Mouse (Mus musculus): Measurements from ENCODE around the gene Nkapl.
"Not testable (repeated sequence)": the region's sequence is repeated elsewhere in the genome, so short reads cannot be mapped to it uniquely, and the experiment has no call there.

The Nkapl gene

DNA sequence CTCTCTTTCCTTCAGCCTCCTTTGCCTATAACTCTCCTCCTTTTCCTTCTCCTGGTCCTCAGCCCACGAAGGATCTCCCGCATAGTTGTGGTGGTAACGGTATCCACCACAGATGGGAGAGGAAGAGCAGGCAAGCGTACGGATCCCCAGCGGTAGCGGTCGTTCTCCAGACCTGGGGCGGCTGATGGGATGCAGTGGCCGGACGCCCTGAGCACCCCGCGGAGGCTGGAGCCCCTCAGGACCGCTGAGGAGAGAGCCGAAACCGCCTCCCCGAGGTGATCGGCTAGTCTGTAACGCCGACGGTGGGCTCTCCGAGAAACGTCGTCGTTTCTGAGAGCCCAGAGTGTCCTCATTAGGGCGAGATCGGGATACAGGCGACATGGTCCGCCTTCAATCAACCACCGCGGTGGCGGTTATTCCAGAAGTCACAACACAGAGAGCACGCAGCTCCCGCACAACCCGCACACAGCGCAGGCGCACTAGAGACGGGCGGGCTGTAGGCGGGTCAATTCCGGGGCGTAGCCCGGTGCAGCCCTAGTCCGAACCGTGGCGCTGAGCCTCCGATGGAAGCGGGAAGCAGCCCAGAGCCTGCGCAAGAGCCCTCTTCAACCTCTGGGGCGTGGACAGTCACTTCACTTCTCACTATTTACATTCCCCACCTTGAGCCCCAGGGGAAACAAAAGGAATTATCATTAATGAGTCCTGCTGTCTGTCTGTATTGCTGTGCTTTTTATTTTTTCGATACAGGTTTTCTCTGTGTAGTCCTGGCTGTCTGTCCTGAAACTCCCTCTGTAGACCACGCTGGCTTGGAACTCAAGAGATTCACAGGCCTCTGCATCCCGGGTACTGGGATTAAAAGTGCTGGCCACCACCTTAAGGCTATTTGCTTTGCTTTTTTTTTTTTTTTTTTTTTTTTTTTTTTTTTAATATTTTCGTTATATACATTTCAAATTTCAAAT lies at the start of gene Nkapl:
Gene Nkapl (minus strand): TSS at position 449 of the 959 bp plus-strand sequence.
- DNase-seq (ENCODE audit: low spot score in 2 of 2): peak in 1 of 2 experiments; percentile 10

- peak; percentile 52 to 63 for DNase-seq (ENCODE audit: low spot score in 2 of 2)
Measured at GRCm38 (mm10) chr13:21506221-21506649, 37.9 kb upstream of the Nkapl start.

- DNase-seq (ENCODE audit: low spot score in 2 of 2): no peak
Measured at GRCm38 (mm10) chr13:21502296-21502695, 34.0 kb upstream of the Nkapl start.

DNA sequence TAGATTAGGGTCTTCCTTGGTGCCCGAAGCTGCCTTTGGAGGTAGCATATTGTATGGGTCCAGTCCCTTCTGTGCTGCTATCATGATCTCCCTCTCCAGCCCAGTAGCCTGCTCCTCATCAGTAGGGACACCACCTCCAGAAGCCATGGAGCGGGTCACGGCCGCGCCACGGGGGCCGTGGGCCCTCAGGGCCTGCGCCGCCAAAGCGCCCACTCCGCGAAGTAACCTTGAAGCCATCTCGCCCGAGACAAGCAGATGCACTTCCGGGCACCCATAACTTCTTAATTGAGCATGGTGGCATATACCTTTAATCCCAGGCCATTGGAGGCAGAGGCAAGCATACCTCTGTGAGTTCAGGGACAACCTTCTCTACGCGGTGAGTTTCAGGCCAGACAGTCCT lies 32.9 kb upstream of the Nkapl start, which contains the start of gene Gm11273:
Gene Gm11273 (minus strand): TSS at position 237 of the 400 bp plus-strand sequence.
- not testable (repeated sequence) for DNase-seq (ENCODE audit: low spot score in 2 of 2)

DNA sequence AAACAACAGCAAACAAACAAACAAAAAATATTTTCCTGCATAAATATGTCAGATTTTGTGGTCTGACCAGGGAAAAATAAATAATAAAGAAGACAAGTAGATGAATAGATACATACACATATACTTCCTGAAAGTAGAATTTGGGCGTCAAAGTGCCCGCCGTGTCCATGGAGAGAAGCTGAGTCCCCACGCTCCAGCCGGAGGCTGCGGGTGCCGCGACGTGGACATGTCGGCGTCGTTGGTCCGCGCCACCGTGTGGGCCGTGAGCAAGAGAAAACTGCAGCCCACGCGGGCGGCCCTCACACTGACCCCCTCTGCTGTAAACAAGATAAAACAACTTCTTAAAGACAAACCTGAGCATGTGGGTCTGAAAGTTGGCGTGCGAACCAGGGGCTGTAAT lies 26.8 kb upstream of the Nkapl start, which contains the start of gene AK157302:
Gene AK157302 (plus strand): TSS at position 144 of the 400 bp plus-strand sequence.
- DNase-seq (ENCODE audit: low spot score in 2 of 2): no peak

DNA sequence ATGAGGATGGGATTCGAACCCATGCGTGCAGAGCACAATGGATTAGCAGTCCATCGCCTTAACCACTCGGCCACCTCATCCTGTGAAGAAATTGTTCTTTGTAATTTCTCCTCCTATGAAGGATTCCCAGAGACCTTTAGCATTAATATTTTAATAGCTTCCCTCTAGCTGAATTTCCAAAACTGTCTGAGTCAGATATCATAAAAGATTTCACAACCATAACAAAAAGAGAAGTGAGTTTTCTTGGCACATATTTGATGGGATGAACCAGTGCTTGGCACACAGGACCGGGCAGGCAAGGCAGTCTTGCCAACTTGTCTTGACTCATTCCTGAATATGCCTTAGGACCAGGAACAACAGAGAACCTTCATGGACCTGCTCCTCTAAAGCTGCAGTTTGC lies 24.5 kb upstream of the Nkapl start:
- no peak for DNase-seq (ENCODE audit: low spot score in 2 of 2)

DNA sequence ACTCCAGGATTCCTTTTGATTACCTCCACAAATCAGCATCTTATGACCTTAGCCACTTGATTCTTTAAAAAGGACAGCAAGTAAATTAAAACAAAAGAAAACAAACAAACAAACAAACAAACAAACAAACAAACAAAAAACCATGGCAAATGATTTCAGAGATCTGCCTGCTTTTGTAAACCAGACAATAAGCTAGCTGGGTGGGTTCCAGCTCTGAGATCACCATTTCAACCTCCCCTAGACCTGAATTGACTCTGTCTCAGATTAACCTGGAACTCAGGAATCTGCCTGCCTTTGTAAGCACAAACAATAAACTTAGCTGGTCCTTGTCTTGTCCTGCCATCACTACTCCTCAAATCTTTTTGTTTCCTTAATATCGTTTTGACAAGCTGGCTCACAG lies 18.6 kb upstream of the Nkapl start:
- DNase-seq (ENCODE audit: low spot score in 2 of 2): no peak

- DNase-seq (ENCODE audit: low spot score in 2 of 2): not testable (repeated sequence)
Measured at GRCm38 (mm10) chr13:21478759-21479670, 10.7 kb upstream of the Nkapl start, which contains the start of the genes Zkscan4 and Gm10065. Gene Zkscan4 (plus strand): TSS chr13:21478907. Gene Gm10065 (minus strand): TSS chr13:21479441.

- DNase-seq (ENCODE audit: low spot score in 2 of 2): no peak
Measured at GRCm38 (mm10) chr13:21472427-21472826, 4.1 kb upstream of the Nkapl start.

GRCm38 (mm10) chr13:21469097-21469496 lies 788 bp upstream of the Nkapl start:
- no peak for DNase-seq (ENCODE audit: low spot score in 2 of 2)

DNA sequence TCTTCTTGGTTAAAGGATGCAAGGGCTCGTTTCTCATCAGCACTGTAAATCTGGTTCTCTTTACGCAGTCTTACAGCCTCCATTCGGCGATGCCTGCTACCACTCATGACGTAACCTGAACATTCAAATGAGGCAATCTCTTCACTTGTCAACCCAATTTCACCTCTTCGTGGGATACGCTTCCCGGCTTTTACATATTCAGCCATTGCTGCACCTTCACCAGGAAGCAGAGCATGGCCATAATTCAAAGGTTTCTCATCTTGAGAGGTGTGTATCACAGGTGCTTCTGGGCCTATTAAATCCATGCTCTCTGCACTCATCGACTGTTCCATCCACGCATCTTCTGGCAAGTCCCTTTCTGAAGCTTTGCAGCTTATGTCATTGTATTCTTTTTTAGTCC lies 973 bp downstream of the Nkapl start:
- no peak for DNase-seq (ENCODE audit: low spot score in 2 of 2)

GRCm38 (mm10) chr13:21462516-21462915 lies 5.8 kb downstream of the Nkapl start:
- DNase-seq (ENCODE audit: low spot score in 2 of 2): not testable (repeated sequence)

DNA sequence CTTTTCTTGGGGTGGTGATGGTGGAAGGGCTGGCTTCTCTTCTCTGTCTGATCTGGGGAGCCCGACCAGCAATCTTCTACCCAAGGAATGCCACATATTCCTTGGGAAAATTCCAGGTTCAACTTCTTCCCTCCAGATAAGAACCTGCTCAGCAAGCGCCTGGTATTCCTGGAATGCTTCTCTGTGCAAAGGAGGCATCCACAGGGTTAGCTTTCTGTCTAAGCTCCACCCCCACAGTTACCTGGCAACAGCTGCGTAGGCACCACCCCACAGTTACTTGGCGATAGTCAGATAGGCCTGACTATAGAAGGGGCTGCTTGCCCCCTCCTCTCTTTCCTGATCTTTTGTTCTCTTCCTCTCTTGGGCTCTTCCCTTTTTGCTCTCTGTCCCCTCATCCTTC lies 12.0 kb downstream of the Nkapl start:
- DNase-seq (ENCODE audit: low spot score in 2 of 2): no peak

DNA sequence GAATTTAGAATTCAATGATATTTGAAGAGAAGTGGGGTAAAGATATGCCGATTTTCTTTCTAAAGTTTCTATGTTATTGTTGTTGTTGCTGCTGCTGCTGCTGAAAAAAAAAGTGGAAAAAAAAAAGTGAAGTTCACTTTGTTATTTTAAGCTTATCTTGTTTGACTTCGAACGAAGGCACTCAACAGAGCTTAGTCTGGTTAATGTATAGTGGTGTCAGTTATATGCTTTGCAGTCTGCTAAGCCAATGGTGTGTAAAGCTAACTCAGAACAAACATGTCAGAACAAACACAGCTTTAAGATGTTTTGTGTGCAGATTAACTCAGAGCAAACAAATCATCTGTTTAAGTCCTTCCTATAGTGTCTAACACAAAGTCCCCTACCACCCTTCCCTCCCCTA lies 14.2 kb downstream of the Nkapl start:
- DNase-seq (ENCODE audit: low spot score in 2 of 2): no peak

DNA sequence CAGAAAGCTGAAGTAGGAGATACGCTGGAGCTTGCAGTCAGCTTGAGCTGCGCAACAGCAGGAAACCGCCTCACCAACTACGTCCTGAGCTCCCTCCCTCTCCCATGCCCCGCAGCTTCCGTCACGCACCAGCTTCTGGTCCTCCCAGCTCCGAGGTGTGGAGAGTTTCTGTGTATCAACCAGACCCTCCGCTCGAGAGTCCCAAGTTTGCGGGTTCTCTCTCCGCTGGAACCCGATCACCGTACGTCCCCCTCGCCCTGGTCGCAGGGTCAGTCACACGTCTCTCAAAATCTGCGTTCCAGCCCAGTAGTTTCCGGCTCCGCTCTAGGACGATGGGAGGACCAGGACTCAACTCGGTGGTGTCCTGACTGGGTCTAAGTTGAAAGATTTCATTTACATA lies 14.9 kb downstream of the Nkapl start, which contains the start of gene Zscan26:
Gene Zscan26 (minus strand): TSS at position 282 of the 400 bp plus-strand sequence.
- DNase-seq (ENCODE audit: low spot score in 2 of 2): peak; percentile 10 to 59

DNA sequence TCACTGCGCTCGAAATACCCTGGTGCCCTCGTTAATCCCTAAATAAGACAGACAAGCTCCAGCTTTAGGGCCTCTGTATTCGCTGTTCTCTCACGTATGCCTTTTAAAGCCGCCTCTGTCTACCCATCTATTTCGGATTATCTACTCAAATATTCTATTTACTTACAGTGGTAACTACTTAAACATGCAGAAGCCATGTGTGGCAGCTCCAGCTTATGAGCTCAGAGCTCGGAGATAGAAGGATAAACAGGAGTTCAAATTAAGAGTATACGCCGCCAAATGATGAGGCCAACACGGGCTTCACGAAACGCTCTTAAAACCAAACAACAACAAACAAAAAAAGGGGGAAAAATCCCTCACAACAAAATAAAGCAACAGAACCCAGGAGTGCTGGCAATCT lies 15.3 kb downstream of the Nkapl start:
- DNase-seq (ENCODE audit: low spot score in 2 of 2): no peak

GRCm38 (mm10) chr13:21447856-21448614 lies 20.3 kb downstream of the Nkapl start:
- no peak for DNase-seq (ENCODE audit: low spot score in 2 of 2)

DNA sequence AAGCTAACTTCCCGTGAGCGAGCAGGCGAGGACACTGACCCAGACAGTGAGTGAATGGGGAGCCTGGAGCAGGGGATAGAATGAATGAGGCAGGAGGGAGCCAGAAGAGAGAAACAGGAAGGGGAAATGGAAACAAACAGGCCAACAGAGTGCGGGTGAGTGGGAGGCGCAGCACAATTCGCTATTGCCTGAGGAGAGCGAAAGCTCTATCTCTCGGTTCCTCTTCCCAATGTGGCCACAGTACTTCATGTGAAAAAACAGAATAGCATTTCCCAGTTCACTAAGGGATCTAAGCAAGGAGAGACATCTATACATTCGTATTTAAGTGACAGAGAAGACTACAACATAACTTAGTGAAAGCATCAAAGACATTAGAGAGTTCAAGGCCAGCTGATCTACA lies 21.5 kb downstream of the Nkapl start:
- no peak for DNase-seq (ENCODE audit: low spot score in 2 of 2)

DNA sequence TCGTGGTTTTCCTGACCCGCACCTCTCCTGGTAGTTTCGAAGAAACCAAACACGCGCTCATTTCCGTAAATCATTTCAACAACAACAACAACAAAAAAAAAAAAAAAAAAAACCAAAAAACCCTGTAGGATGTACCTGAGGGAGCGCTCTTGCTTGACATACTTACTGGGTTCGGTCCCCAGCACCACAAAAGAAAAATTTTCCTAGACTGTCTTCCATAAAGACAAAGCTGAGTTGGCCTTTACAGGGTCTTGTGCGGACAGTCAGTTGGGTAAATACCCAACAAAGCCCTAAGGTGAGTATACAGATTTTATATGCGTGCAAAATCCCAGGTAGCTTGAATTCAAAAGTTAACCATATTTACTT lies 27.1 kb downstream of the Nkapl start:
- DNase-seq (ENCODE audit: low spot score in 2 of 2): no peak

- DNase-seq (ENCODE audit: low spot score in 2 of 2): peak; percentile 44 to 56
Measured at GRCm38 (mm10) chr13:21440503-21441206, 27.7 kb downstream of the Nkapl start, which contains the start of gene Pgbd1. Gene Pgbd1 (minus strand): TSS chr13:21441058.
